Mouse (Mus musculus) C2C12 (cell line): ENCODE results near the gene Nop14. TPM values are rescaled to one million over a fixed set of nuclear protein-coding genes. Genes with fewer than 3 reads are reported as not detected.

Experiments used
- H3K27me3 ChIP-seq: one replicate; pipeline ENCODE4 v1.6.1; 2011; ENCODE audit not compliant: control insufficient read depth, insufficient read depth, insufficient read length
- H3K36me3 ChIP-seq: one replicate; pipeline ENCODE4 v1.6.1; 2011; ENCODE audit not compliant: control insufficient read depth, insufficient read depth
- H3K4me3 ChIP-seq: one replicate; pipeline ENCODE4 v1.5.1; 2011; ENCODE audit warnings: mild to moderate bottlenecking, control low read depth; ENCODE audit not compliant: poor library complexity, insufficient read depth, severe bottlenecking
- H3K79me2 ChIP-seq: one replicate; pipeline ENCODE4 v1.6.1; 2011; ENCODE audit not compliant: control insufficient read depth, insufficient read depth
- H3K79me3 ChIP-seq: one replicate; pipeline ENCODE4 v1.6.1; 2011; ENCODE audit warnings: low read depth, control low read depth
- H3ac ChIP-seq: one replicate; pipeline ENCODE3; 2011; ENCODE audit warnings: low read depth; ENCODE audit not compliant: control insufficient read depth, insufficient read length
- CEBPB ChIP-seq: IDR thresholded peaks from one replicate; pipeline ENCODE4 v1.6.1; 2011; ENCODE audit warnings: low read depth, mild to moderate bottlenecking, control low read depth, moderate library complexity
- CTCF ChIP-seq: IDR thresholded peaks from one replicate; pipeline ENCODE4 v1.5.1; 2011; ENCODE audit not compliant: control insufficient read depth, insufficient read depth, insufficient read length
- FOSL1 ChIP-seq: IDR thresholded peaks from one replicate; pipeline ENCODE4 v1.8.0; 2011; ENCODE audit warnings: mild to moderate bottlenecking, low read length; ENCODE audit not compliant: poor library complexity, insufficient read depth, severe bottlenecking
- MAX ChIP-seq: IDR thresholded peaks from one replicate; pipeline ENCODE4 v1.6.1; 2011; ENCODE audit warnings: mild to moderate bottlenecking, control low read depth
- MYOD1 ChIP-seq: IDR thresholded peaks from one replicate; pipeline ENCODE4 v1.6.1; 2011; ENCODE audit warnings: low read depth; ENCODE audit not compliant: control insufficient read depth, insufficient read length
- MYOG ChIP-seq: IDR thresholded peaks from one replicate; pipeline ENCODE4 v1.6.1; 2011; ENCODE audit not compliant: control insufficient read depth, insufficient read length; ENCODE audit errors: extremely low read depth
- USF1 ChIP-seq: IDR thresholded peaks from one replicate; pipeline ENCODE4 v1.6.1; 2011; ENCODE audit warnings: low read depth, mild to moderate bottlenecking, control low read depth, moderate library complexity
- polyA plus RNA-seq: library from polyadenylated mRNA; unstranded; fragments of >200 nt; fragmentation: generic; extraction: Trizol; gene quantifications from one replicate; pipeline ENCODE4 v1.2.1, GENCODE M21; 2012; ENCODE audit warnings: missing spikeins

Gene Nop14
- polyA plus RNA-seq, 1 experiment = 24.4 TPM

GRCm38 (mm10) chr5:34654881-34655280 lies 5.1 kb downstream of the Nop14 start:
- Histone ChIP-seq H3K79me3 (peaks cover 23% of the 10 kb centered on the region), H3K4me3 (no peak overlapping the region), H3K27me3 (no peaks in the 10 kb centered on the region), H3K36me3 (peaks cover 76% of the 10 kb centered on the region), H3K79me2 (peaks cover 26% of the 10 kb centered on the region), H3ac (no peak overlapping the region)
- TF ChIP-seq MAX (no peak), MYOD1 (no peak), CTCF (no peak), USF1 (no peak), FOSL1 (no peak), MYOG (no peak), CEBPB (no peak)

GRCm38 (mm10) chr5:34652961-34653360 lies 7.0 kb downstream of the Nop14 start:
- no peak for TF ChIP-seq MYOG
- no peak for TF ChIP-seq USF1
- no peak for TF ChIP-seq MAX
- no peak for TF ChIP-seq FOSL1
- no peak for TF ChIP-seq CTCF
- TF ChIP-seq MYOD1 = no peak
- no peak for TF ChIP-seq CEBPB
- Histone ChIP-seq H3K79me3 (peaks cover 8% of the 10 kb centered on the region), H3ac (no peak overlapping the region), H3K27me3 (no peaks in the 10 kb centered on the region), H3K79me2 (peaks cover 7% of the 10 kb centered on the region), H3K4me3 (no peak overlapping the region), H3K36me3 (peaks cover 95% of the 10 kb centered on the region)

GRCm38 (mm10) chr5:34647581-34647980 lies 12.4 kb downstream of the Nop14 start:
- peaks cover 90% of the 10 kb centered on the region for H3K36me3 ChIP-seq
- no peaks in the 10 kb centered on the region for H3K79me2 ChIP-seq
- H3K79me3 ChIP-seq = no peaks in the 10 kb centered on the region
- H3ac ChIP-seq = no peak overlapping the region
- H3K4me3 ChIP-seq = no peak overlapping the region
- H3K27me3 ChIP-seq = no peaks in the 10 kb centered on the region
- peak; percentile 25 for TF ChIP-seq CTCF
- no peak for TF ChIP-seq FOSL1

GRCm38 (mm10) chr5:34642932-34643331 lies 17.0 kb downstream of the Nop14 start:
- Histone ChIP-seq H3K27me3 (no peaks in the 10 kb centered on the region), H3K79me3 (no peaks in the 10 kb centered on the region), H3K79me2 (no peaks in the 10 kb centered on the region), H3K36me3 (peaks cover 76% of the 10 kb centered on the region), H3K4me3 (no peak overlapping the region), H3ac (no peak overlapping the region)
- no peak for TF ChIP-seq USF1
- TF ChIP-seq CTCF = no peak
- TF ChIP-seq MAX = no peak
- TF ChIP-seq MYOG = no peak

GRCm38 (mm10) chr5:34641991-34642390 lies 18.0 kb downstream of the Nop14 start:
- no peaks in the 10 kb centered on the region for H3K79me3 ChIP-seq
- TF ChIP-seq MAX (no peak), FOSL1 (no peak), MYOG (no peak)
- no peak overlapping the region for H3ac ChIP-seq
- no peaks in the 10 kb centered on the region for H3K27me3 ChIP-seq
- no peak overlapping the region for H3K4me3 ChIP-seq
- no peaks in the 10 kb centered on the region for H3K79me2 ChIP-seq
- H3K36me3 ChIP-seq = peaks cover 72% of the 10 kb centered on the region

GRCm38 (mm10) chr5:34637591-34638156 lies 22.3 kb downstream of the Nop14 start:
- H3K79me3 ChIP-seq = peaks cover 12% of the 10 kb centered on the region
- no peak overlapping the region for H3K4me3 ChIP-seq
- TF ChIP-seq USF1 (no peak), CEBPB (peak; percentile 5), FOSL1 (no peak), MYOG (no peak), CTCF (no peak)
- peaks cover 66% of the 10 kb centered on the region for H3K36me3 ChIP-seq
- H3K79me2 ChIP-seq = peaks cover 26% of the 10 kb centered on the region
- H3ac ChIP-seq = no peak overlapping the region
- no peaks in the 10 kb centered on the region for H3K27me3 ChIP-seq
